Mouse (Mus musculus): Measurements from ENCODE around the gene Mmel1. TPM values are rescaled to one million over a fixed set of nuclear protein-coding genes. Genes with fewer than 3 reads are reported as not detected.

Gene Mmel1
- not detected for polyA plus RNA-seq (2014; fragmentation: Illumina TruSeq; extraction: RNeasy Lipid Tissue Mini Kit (QIAGEN cat#74804); ENCODE audit: insufficient read depth, low read depth, low replicate concordance)

DNA sequence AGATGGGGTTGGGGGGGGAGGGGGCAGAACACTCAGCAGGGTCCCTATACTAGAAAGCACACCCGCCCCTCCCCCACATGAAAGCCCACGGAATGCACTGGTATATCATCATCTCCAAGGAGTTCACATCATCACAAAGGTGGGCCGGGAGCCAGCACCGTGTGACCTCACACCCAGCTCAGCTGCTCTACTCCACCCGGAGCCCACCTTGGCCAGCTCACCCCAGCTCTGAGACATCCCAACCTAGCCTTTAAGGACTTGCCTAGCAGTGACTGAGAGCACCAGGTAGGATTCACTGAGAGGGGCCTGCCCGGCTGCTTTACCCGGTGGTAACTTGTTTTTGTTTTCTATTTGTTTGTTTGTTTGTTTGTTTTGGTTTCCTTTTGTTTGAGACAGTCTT, at the start of gene Mmel1:
Mmel1 (plus strand) TSS at position 146 of the 400 bp plus-strand sequence.

GRCm38 (mm10) chr4:154837170-154837569, 32.2 kb upstream of the Mmel1 start, which contains the start of gene Ttc34:
Gene Ttc34, plus strand, starts transcription at chr4:154837459.

GRCm38 (mm10) chr4:154898506-154899446, 29.4 kb downstream of the Mmel1 start, which contains the start of gene Fam213b:
Gene Fam213b, minus strand, starts transcription at chr4:154899135.

DNA sequence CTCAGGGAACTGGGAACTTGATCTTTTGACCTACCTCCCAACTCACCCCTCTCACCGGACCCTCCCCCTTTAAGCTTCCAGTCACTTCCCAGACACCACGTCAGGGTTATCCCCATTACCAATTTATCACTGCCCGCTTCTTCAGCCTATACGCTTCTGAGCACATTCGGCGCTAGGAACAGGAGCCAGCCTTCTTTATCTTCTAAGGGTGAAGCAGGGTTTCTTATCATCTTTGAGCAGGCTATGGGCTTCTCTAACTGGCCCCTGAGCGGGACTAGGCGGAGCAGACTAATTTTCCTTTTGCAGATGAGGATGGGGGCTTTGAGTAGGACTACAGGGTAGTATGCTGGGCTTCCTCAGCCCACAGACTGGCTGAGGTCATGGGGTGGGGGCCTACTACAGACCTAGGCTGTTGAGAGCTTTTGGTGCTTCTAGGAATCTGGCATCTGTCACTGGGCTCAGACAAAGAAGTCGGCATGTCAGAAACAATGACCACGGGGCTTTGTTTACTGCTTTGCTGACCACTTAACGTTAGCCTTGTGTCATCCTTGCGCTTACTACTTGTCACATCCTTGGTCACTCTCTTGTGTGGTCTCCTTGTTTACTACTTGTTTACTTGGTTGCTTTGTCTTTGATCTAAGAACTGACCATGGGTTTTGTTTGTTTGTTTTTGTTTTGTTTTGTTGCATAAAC, 59.2 kb downstream of the Mmel1 start, which contains the start of gene Tnfrsf14:
Tnfrsf14 (minus strand) TSS at position 169 of the 693 bp plus-strand sequence.

Other genes with a start within 250 kb of the Mmel1 start
- 4.1 TPM for gene Prdm16, start 232.7 kb upstream of the Mmel1 start, polyA plus RNA-seq (2014; fragmentation: Illumina TruSeq; extraction: RNeasy Lipid Tissue Mini Kit (QIAGEN cat#74804); ENCODE audit: insufficient read depth, low read depth, low replicate concordance)
- not detected for gene Actrt2, start 201.7 kb upstream of the Mmel1 start, polyA plus RNA-seq (2014; fragmentation: Illumina TruSeq; extraction: RNeasy Lipid Tissue Mini Kit (QIAGEN cat#74804); ENCODE audit: insufficient read depth, low read depth, low replicate concordance)
- gene Ttc34, start 32.1 kb upstream of the Mmel1 start, polyA plus RNA-seq (2014; fragmentation: Illumina TruSeq; extraction: RNeasy Lipid Tissue Mini Kit (QIAGEN cat#74804); ENCODE audit: insufficient read depth, low read depth, low replicate concordance) = 1.3 TPM
- 23.3 TPM for gene Fam213b, start 29.6 kb downstream of the Mmel1 start, polyA plus RNA-seq (2014; fragmentation: Illumina TruSeq; extraction: RNeasy Lipid Tissue Mini Kit (QIAGEN cat#74804); ENCODE audit: insufficient read depth, low read depth, low replicate concordance)
- gene Tnfrsf14, start 59.0 kb downstream of the Mmel1 start, polyA plus RNA-seq (2014; fragmentation: Illumina TruSeq; extraction: RNeasy Lipid Tissue Mini Kit (QIAGEN cat#74804); ENCODE audit: insufficient read depth, low read depth, low replicate concordance) = 6.6 TPM
- not detected for gene Hes5, start 91.3 kb downstream of the Mmel1 start, polyA plus RNA-seq (2014; fragmentation: Illumina TruSeq; extraction: RNeasy Lipid Tissue Mini Kit (QIAGEN cat#74804); ENCODE audit: insufficient read depth, low read depth, low replicate concordance)
- gene Pank4, start 94.5 kb downstream of the Mmel1 start, polyA plus RNA-seq (2014; fragmentation: Illumina TruSeq; extraction: RNeasy Lipid Tissue Mini Kit (QIAGEN cat#74804); ENCODE audit: insufficient read depth, low read depth, low replicate concordance) = 18.3 TPM
- 2.1 TPM for gene Plch2, start 187.2 kb downstream of the Mmel1 start, polyA plus RNA-seq (2014; fragmentation: Illumina TruSeq; extraction: RNeasy Lipid Tissue Mini Kit (QIAGEN cat#74804); ENCODE audit: insufficient read depth, low read depth, low replicate concordance)
- 12.8 TPM for gene Pex10, start 197.4 kb downstream of the Mmel1 start, polyA plus RNA-seq (2014; fragmentation: Illumina TruSeq; extraction: RNeasy Lipid Tissue Mini Kit (QIAGEN cat#74804); ENCODE audit: insufficient read depth, low read depth, low replicate concordance)
- gene Rer1, start 216.8 kb downstream of the Mmel1 start, polyA plus RNA-seq (2014; fragmentation: Illumina TruSeq; extraction: RNeasy Lipid Tissue Mini Kit (QIAGEN cat#74804); ENCODE audit: insufficient read depth, low read depth, low replicate concordance) = 130 TPM
- gene Morn1, start 217.0 kb downstream of the Mmel1 start, polyA plus RNA-seq (2014; fragmentation: Illumina TruSeq; extraction: RNeasy Lipid Tissue Mini Kit (QIAGEN cat#74804); ENCODE audit: insufficient read depth, low read depth, low replicate concordance) = 6.4 TPM